Mouse (Mus musculus): Measurements from ENCODE around the gene Olfr329-ps.

DNA sequence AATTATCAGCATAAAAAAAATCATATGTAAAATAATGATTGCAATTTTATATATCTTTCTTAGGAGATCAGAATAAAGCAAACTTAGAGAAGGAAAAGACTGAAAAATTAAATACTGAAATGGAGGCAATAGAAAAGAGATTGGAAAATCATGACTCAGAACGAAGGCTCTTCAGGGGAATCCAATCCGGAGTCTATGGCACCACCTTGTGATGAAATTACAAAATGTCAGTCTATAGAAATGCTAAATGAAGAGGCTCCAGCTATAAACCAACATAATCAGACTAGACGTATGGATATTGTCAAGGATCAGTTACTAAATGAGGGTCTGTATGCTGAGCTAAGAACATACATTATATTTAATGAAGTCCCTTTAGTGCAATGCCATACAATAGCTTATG, 46.9 kb downstream of the Olfr329-ps start:
- TF ChIP-seq GATA1 (IDR thresholded peaks at IDR 0.05; ENCODE audit: borderline replicate concordance, low read length) (no peak), CTCF (IDR thresholded peaks at IDR 0.05; ENCODE audit: low read depth, low read length) (no peak), POLR2AphosphoS5 (IDR thresholded peaks at IDR 0.05; ENCODE audit: insufficient replicate concordance, low read depth, low read length) (no peak)
